Mouse (Mus musculus): ENCODE results near the gene Rock2. TPM values are rescaled to one million over a fixed set of nuclear protein-coding genes. Genes with fewer than 3 reads are reported as not detected.

The Rock2 gene
- polyA plus RNA-seq, 1 experiment from 2014 or later: 4.3 TPM

DNA sequence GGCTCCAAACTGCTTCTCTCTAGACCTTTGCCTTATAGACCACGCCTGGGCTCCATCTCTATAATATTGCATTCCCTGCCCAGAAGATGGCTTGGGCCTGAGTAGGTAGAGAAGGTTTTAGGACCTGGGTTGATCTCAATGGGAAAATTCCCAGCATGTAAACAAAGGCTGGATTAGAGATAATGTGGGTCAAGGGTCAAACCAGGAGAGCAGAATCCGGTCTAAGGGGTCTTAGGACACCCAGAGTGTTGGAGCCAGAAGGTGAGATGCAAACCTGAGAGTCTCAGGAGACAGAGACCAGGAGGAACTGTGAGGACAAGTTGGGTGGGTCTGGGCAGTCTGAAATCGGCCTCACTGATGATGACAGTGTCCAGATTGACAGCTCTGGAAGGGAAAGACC lies 18.0 kb upstream of the Rock2 start:
- no peak overlapping the region for H3K4me2 ChIP-seq (ENCODE audit: low read depth, low read length)
- H3K36me3 ChIP-seq (ENCODE audit: control insufficient read depth, insufficient read depth): no peaks in the 10 kb centered on the region
- H3K27me3 ChIP-seq (ENCODE audit: control insufficient read depth, insufficient read depth, low read depth, low read length): no peaks in the 10 kb centered on the region
- ATAC-seq (ENCODE audit: low read depth): no peak
- H3K27ac ChIP-seq (ENCODE audit: low read length): peak overlapping the region; percentile 25; the same call in 1 of the 2 replicates
- H3K9ac ChIP-seq (ENCODE audit: low read depth, low read length): no peak overlapping the region
- peaks cover 25% of the 10 kb centered on the region for H3K4me1 ChIP-seq (ENCODE audit: control insufficient read depth, low read depth, low read length)
- no peaks in the 10 kb centered on the region for H3K9me3 ChIP-seq (replicated peaks; ENCODE audit: control insufficient read depth, low read length)
- H3K4me3 ChIP-seq (ENCODE audit: low read depth, low read length): no peak overlapping the region
- 31% methylated on average over 3 of the region's 3 CpGs for WGBS (ENCODE audit: insufficient replicate concordance)

DNA sequence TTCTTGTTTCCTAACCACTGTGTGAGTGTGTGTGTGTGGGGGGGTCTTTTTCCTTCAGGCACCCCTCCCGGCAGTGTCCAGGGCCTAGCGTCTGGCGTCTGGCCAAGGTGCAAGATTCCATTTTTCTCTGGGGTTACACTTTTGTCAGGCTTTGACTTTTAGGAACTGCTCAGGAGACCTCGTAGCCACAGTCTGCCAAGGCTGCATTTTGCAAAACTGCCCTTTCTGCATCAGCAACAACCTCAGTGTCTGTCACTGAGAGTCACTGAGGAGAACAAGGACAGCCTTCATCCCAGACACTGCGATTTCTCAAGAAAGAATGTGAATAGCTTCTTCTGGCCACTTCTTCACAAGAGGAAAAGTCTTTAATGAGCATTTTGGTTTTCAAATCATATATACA lies 17.6 kb upstream of the Rock2 start:
- whole genome bisulfite sequencing (ENCODE audit: insufficient replicate concordance): 41% methylated on average over 5 of the region's 5 CpGs
- Histone ChIP-seq H3K4me2 (ENCODE audit: low read depth, low read length) (no peak overlapping the region), H3K27me3 (ENCODE audit: control insufficient read depth, insufficient read depth, low read depth, low read length) (no peaks in the 10 kb centered on the region), H3K9me3 (replicated peaks; ENCODE audit: control insufficient read depth, low read length) (no peaks in the 10 kb centered on the region), H3K9ac (ENCODE audit: low read depth, low read length) (no peak overlapping the region), H3K36me3 (ENCODE audit: control insufficient read depth, insufficient read depth) (no peaks in the 10 kb centered on the region), H3K4me1 (ENCODE audit: control insufficient read depth, low read depth, low read length) (peaks cover 25% of the 10 kb centered on the region), H3K4me3 (ENCODE audit: low read depth, low read length) (no peak overlapping the region), H3K27ac (ENCODE audit: low read length) (peak overlapping the region; percentile 40; the same call in 1 of the 2 replicates)
- ATAC-seq (ENCODE audit: low read depth): no peak

DNA sequence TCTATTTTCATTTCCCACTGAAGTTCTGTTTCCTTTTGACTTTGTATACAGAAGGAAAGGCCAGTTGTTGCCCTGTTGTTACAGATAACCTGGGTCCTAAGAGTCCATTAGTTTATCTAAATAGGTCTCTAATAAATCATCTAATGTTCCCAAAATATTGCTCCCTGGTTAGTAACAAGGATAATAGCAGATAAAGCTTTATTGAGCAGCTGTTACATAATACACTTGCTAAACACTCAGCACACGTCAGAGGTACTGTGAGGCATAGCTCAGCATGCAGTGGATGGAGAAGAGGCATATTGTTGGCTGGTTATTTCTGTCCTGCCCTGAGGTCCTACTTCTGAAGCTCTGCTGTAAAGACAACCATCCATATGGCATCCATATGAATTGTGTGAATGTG lies 17.0 kb upstream of the Rock2 start:
- H3K4me3 ChIP-seq (ENCODE audit: low read depth, low read length): no peak overlapping the region
- no peaks in the 10 kb centered on the region for H3K9me3 ChIP-seq (replicated peaks; ENCODE audit: control insufficient read depth, low read length)
- peaks cover 25% of the 10 kb centered on the region for H3K4me1 ChIP-seq (ENCODE audit: control insufficient read depth, low read depth, low read length)
- no peak overlapping the region for H3K4me2 ChIP-seq (ENCODE audit: low read depth, low read length)
- no peaks in the 10 kb centered on the region for H3K36me3 ChIP-seq (ENCODE audit: control insufficient read depth, insufficient read depth)
- WGBS (ENCODE audit: insufficient replicate concordance): 17% methylated on average over 1 of the region's 1 CpGs
- H3K27ac ChIP-seq (ENCODE audit: low read length): no peak overlapping the region; the same call in 1 of the 2 replicates
- ATAC-seq (ENCODE audit: low read depth): no peak
- no peaks in the 10 kb centered on the region for H3K27me3 ChIP-seq (ENCODE audit: control insufficient read depth, insufficient read depth, low read depth, low read length)
- no peak overlapping the region for H3K9ac ChIP-seq (ENCODE audit: low read depth, low read length)

DNA sequence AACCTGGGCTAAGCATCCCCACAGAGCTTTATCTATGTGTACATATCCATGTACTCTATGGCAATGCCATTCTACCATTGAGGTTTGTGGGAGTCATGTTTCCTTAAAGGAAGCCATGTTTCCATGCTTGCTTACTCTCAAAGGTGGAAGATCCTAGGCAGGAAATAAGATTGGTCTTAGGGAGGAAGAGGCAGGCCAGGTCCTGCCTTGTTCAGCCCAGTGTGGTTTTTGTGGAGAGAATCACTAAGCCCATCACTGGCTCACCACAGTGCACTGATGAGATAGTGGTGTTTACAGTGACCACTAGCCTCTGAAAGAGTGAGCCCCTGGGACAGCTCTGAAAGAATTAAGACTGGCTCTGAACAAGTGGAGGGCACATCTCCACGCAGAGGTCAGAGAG lies 15.3 kb upstream of the Rock2 start:
- Histone ChIP-seq H3K4me3 (ENCODE audit: low read depth, low read length) (no peak overlapping the region), H3K9ac (ENCODE audit: low read depth, low read length) (no peak overlapping the region), H3K27ac (ENCODE audit: low read length) (no peak overlapping the region), H3K9me3 (replicated peaks; ENCODE audit: control insufficient read depth, low read length) (no peaks in the 10 kb centered on the region), H3K4me1 (ENCODE audit: control insufficient read depth, low read depth, low read length) (peaks cover 23% of the 10 kb centered on the region), H3K27me3 (ENCODE audit: control insufficient read depth, insufficient read depth, low read depth, low read length) (no peaks in the 10 kb centered on the region), H3K36me3 (ENCODE audit: control insufficient read depth, insufficient read depth) (no peaks in the 10 kb centered on the region), H3K4me2 (ENCODE audit: low read depth, low read length) (no peak overlapping the region)
- 29% methylated on average over 1 of the region's 1 CpGs for WGBS (ENCODE audit: insufficient replicate concordance)
- no peak for ATAC-seq (ENCODE audit: low read depth)

DNA sequence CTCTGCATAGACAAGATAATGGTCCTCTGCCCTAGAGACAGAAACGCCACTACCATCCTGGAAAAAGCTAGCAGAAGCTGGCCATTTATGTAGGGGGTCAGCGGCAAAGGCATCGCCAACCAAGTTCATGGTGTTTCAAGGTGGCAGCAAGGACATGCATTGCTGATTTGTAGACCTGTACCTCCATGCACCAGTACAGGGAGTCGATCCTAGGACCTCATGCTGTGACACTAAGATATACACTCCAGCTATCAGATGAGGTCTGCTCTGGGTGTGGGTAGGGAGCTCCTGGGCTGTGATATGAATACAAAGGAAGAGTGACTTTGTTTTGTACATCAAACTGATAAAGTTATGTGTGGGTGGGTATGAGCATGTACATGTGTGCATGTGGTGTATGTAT lies 14.6 kb upstream of the Rock2 start:
- no peak overlapping the region for H3K27ac ChIP-seq (ENCODE audit: low read length)
- no peaks in the 10 kb centered on the region for H3K27me3 ChIP-seq (ENCODE audit: control insufficient read depth, insufficient read depth, low read depth, low read length)
- H3K9me3 ChIP-seq (replicated peaks; ENCODE audit: control insufficient read depth, low read length): no peaks in the 10 kb centered on the region
- H3K4me1 ChIP-seq (ENCODE audit: control insufficient read depth, low read depth, low read length): peaks cover 16% of the 10 kb centered on the region
- H3K9ac ChIP-seq (ENCODE audit: low read depth, low read length): no peak overlapping the region
- H3K4me2 ChIP-seq (ENCODE audit: low read depth, low read length): no peak overlapping the region
- ATAC-seq (ENCODE audit: low read depth): 0 out of 2 replicates have a peak, but pooled peaks have one; percentile 22
- no peaks in the 10 kb centered on the region for H3K36me3 ChIP-seq (ENCODE audit: control insufficient read depth, insufficient read depth)
- no peak overlapping the region for H3K4me3 ChIP-seq (ENCODE audit: low read depth, low read length)
- WGBS (ENCODE audit: insufficient replicate concordance): 63% methylated on average over 4 of the region's 4 CpGs

DNA sequence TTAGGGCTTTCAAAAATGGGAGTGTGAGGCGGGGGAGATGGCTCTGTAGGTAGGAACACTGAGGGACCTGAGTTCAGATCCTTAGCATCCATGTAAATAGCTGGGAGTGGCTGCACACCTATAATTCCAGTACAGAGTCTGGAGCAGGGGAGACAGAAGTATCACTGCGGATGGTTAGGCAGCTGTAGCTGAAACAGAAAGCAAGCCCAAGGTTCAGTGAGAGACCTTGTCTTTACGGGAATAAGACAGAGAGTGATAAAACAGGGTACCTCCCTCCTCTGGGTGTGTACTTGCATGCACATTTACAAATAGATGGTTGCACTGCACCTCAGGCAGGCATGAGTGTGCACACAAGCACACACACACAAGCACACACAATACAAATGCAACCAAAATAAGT lies 12.3 kb upstream of the Rock2 start:
- H3K27ac ChIP-seq (ENCODE audit: low read length): no peak overlapping the region
- H3K4me1 ChIP-seq (ENCODE audit: control insufficient read depth, low read depth, low read length): peaks cover under 1% of the 10 kb centered on the region; the same call in 1 of the 2 replicates
- no peak for ATAC-seq (ENCODE audit: low read depth)
- no peak overlapping the region for H3K4me3 ChIP-seq (ENCODE audit: low read depth, low read length)
- H3K27me3 ChIP-seq (ENCODE audit: control insufficient read depth, insufficient read depth, low read depth, low read length): no peaks in the 10 kb centered on the region
- H3K4me2 ChIP-seq (ENCODE audit: low read depth, low read length): no peak overlapping the region
- WGBS (ENCODE audit: insufficient replicate concordance): 53% methylated on average over 3 of the region's 3 CpGs
- no peak overlapping the region for H3K9ac ChIP-seq (ENCODE audit: low read depth, low read length)
- no peaks in the 10 kb centered on the region for H3K9me3 ChIP-seq (replicated peaks; ENCODE audit: control insufficient read depth, low read length)
- no peaks in the 10 kb centered on the region for H3K36me3 ChIP-seq (ENCODE audit: control insufficient read depth, insufficient read depth)

DNA sequence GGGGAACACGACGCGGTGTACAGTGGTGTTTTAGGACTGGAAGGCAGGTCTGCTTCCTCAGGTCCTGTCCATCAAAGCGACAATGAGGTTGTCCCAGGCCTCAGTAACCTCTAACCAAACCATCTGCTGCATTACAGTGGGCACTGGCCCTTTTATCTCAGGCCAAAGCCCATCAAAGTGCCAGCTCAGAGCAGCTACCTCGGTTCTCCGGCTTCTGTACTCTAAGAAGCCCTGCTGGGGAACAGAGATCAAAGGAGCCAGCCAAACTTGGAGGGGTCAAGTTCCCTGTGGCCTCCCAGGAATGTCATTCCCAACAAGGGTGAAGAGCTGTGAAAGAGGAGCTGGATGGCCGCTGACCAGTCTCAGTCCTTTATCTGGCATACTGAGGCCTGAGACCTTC lies 11.6 kb upstream of the Rock2 start:
- no peak overlapping the region for H3K4me2 ChIP-seq (ENCODE audit: low read depth, low read length)
- H3K27me3 ChIP-seq (ENCODE audit: control insufficient read depth, insufficient read depth, low read depth, low read length): no peaks in the 10 kb centered on the region

DNA sequence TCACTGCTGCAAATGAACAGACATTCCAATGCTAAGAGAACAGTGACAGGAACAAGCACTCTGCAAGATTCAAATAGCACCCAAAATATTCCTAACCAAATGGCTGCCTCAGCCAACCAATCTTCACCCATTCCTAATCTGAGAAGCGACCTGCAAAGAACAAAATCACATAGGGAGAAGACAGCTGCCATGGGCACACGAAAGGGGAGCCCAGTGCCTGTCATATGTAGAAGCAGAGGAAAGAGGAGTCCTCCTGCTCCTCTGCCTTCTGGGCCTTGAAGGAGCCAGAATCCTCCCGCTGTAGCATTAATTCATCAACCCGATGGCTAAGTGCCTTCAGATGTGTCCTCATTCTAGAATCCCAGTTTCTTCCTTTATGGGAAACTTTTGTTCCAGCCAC lies 10.2 kb upstream of the Rock2 start:
- ATAC-seq (ENCODE audit: low read depth): no peak
- H3K4me2 ChIP-seq (ENCODE audit: low read depth, low read length): no peak overlapping the region
- H3K27me3 ChIP-seq (ENCODE audit: control insufficient read depth, insufficient read depth, low read depth, low read length): no peaks in the 10 kb centered on the region
- 63% methylated on average over 4 of the region's 4 CpGs for WGBS (ENCODE audit: insufficient replicate concordance)
- no peak overlapping the region for H3K9ac ChIP-seq (ENCODE audit: low read depth, low read length)
- no peaks in the 10 kb centered on the region for H3K36me3 ChIP-seq (ENCODE audit: control insufficient read depth, insufficient read depth)
- H3K4me1 ChIP-seq (ENCODE audit: control insufficient read depth, low read depth, low read length): no peaks in the 10 kb centered on the region
- H3K9me3 ChIP-seq (replicated peaks; ENCODE audit: control insufficient read depth, low read length): no peaks in the 10 kb centered on the region
- H3K27ac ChIP-seq (ENCODE audit: low read length): no peak overlapping the region
- no peak overlapping the region for H3K4me3 ChIP-seq (ENCODE audit: low read depth, low read length)

More for the DNA sequence above, 11.6 kb upstream of the Rock2 start:
- Histone ChIP-seq H3K36me3 (ENCODE audit: control insufficient read depth, insufficient read depth) (no peaks in the 10 kb centered on the region), H3K4me3 (ENCODE audit: low read depth, low read length) (no peak overlapping the region), H3K27ac (ENCODE audit: low read length) (no peak overlapping the region), H3K9me3 (replicated peaks; ENCODE audit: control insufficient read depth, low read length) (no peaks in the 10 kb centered on the region), H3K4me1 (ENCODE audit: control insufficient read depth, low read depth, low read length) (no peaks in the 10 kb centered on the region), H3K9ac (ENCODE audit: low read depth, low read length) (no peak overlapping the region)
- WGBS (ENCODE audit: insufficient replicate concordance): 70% methylated on average over 7 of the region's 7 CpGs
- no peak for ATAC-seq (ENCODE audit: low read depth)

DNA sequence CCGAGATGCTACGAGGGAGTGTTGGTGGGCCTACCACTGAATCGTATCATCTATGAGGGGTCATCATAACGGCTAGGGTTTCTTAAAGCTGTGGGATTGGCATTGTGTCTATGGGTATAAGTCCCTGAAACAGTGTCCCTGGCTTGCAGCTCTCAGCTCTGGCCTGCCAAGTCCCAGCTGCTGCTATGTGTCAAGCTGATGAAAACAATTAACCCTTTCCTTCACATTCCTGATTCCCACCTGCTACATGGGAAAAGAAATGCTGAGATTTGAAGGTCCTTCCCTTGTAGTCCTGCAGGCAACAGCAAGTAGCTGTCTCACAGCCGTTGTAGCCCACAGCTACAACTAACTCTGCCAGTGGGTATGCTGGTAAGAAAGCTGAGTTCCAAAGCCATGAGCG lies 8.3 kb upstream of the Rock2 start:
- no peaks in the 10 kb centered on the region for H3K27me3 ChIP-seq (ENCODE audit: control insufficient read depth, insufficient read depth, low read depth, low read length)
- no peak for ATAC-seq (ENCODE audit: low read depth)
- no peak overlapping the region for H3K4me2 ChIP-seq (ENCODE audit: low read depth, low read length)
- no peaks in the 10 kb centered on the region for H3K36me3 ChIP-seq (ENCODE audit: control insufficient read depth, insufficient read depth)
- 64% methylated on average over 6 of the region's 6 CpGs for WGBS (ENCODE audit: insufficient replicate concordance)
- no peak overlapping the region for H3K4me3 ChIP-seq (ENCODE audit: low read depth, low read length)
- no peak overlapping the region for H3K27ac ChIP-seq (ENCODE audit: low read length)
- H3K4me1 ChIP-seq (ENCODE audit: control insufficient read depth, low read depth, low read length): no peaks in the 10 kb centered on the region
- H3K9ac ChIP-seq (ENCODE audit: low read depth, low read length): no peak overlapping the region
- no peaks in the 10 kb centered on the region for H3K9me3 ChIP-seq (replicated peaks; ENCODE audit: control insufficient read depth, low read length)

Data from liver, embryonic 16.5 days (tissue).